In the genomic region with DNA sequence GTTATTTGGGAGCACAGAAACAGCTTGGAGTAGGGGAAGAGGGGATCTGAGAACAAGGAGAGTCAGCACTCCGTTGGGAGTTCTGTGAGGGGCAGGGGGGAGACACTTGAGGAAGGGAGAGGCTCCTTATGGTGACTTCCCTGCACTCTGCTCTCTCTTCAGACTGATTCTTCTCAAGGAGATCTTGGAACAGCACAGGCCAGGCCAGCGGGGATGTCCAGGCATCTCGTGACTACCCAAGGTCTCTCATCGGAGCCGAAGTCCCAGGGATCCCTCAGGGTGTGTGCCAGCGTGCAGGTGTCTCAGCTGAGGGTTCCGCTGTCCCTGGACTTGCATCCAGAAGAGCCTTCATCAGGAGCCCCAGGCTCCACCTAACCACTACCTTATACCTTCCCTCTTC, we compare ENCODE assay signal across 21 mouse cellular contexts. TPM values are rescaled to one million over a fixed set of nuclear protein-coding genes. Genes with fewer than 3 reads are reported as not detected.
DNase-seq lines count a peak whose midpoint lies in the region; ATAC-seq lines count a peak whose summit lies in the region.
"Had no signal": no experiment of that assay in that cellular context is flagged by ENCODE, and none has a peak within 500 bp of the region (broad histone marks: within the 10 kb centered on the region; RNA-seq: fewer than 3 reads in every experiment).

No protein-coding gene starts in this region.

- 0 out of 2 replicates have a peak overlapping the region, but pooled peaks have one; percentile 25 for H3K9ac ChIP-seq in hindbrain, embryonic 13.5 days
- H3K9ac ChIP-seq in hindbrain, embryonic 16.5 days (ENCODE audit: low read depth, low read length): no peak overlapping the region
- H3K9ac ChIP-seq in midbrain, embryonic 11.5 days (ENCODE audit: low read length): no peak overlapping the region
- H3K9ac ChIP-seq: lung, embryonic 15.5 days; neural tube, embryonic 13.5 days had no signal

- peaks cover 24% of the 10 kb centered on the region for H3K4me1 ChIP-seq in hindbrain, embryonic 13.5 days (replicated peaks)
- H3K4me1 ChIP-seq in hindbrain, embryonic 16.5 days (ENCODE audit: control insufficient read depth, insufficient read depth, low read depth, low read length): peaks cover 17% of the 10 kb centered on the region
- H3K4me1 ChIP-seq in midbrain, embryonic 10.5 days: peaks cover 31% of the 10 kb centered on the region
- peaks cover 3% of the 10 kb centered on the region; the same call in 1 of the 2 replicates for H3K4me1 ChIP-seq in midbrain, embryonic 11.5 days (ENCODE audit: control insufficient read depth, insufficient read depth, low read length)

- no peak for ATAC-seq in hindbrain, embryonic 13.5 days (ENCODE audit: low FRiP score)
- ATAC-seq in hindbrain, embryonic 16.5 days: no peak
- no peak for ATAC-seq in midbrain, embryonic 11.5 days (ENCODE audit: low FRiP score)
- ATAC-seq: midbrain, embryonic 16.5 days had no signal

- DNase-seq in cerebellum, adult 9-11 months: peak; percentile 2
- no peak for DNase-seq in cerebellum, postnatal 4 days (ENCODE audit: low spot score in 2 of 2)
- DNase-seq in midbrain, embryonic 10.5 days (ENCODE audit: low spot score): no peak
- DNase-seq in midbrain, embryonic 11.5 days (ENCODE audit: low spot score, missing footprints): no peak
- no peak for DNase-seq in ovary, postnatal 10 days (ENCODE audit: low spot score)
- DNase-seq: adrenal gland, postnatal 10 days; cerebellum, adult 18-20 months; cerebellum, postnatal 25 days; gastrocnemius, postnatal 36 days; layer of hippocampus, postnatal 36 days; liver, embryonic 13.5 days; thymus, adult 18-20 months; thymus, postnatal 36 days had no signal

- H3K36me3 ChIP-seq in hindbrain, embryonic 13.5 days: no peaks in the 10 kb centered on the region
- H3K36me3 ChIP-seq in hindbrain, embryonic 16.5 days (ENCODE audit: control insufficient read depth, insufficient read depth, low read length): no peaks in the 10 kb centered on the region
- H3K36me3 ChIP-seq in midbrain, embryonic 10.5 days: no peaks in the 10 kb centered on the region
- H3K36me3 ChIP-seq in midbrain, embryonic 11.5 days (ENCODE audit: control insufficient read depth, insufficient read depth, low read length): no peaks in the 10 kb centered on the region
- H3K36me3 ChIP-seq: liver, embryonic 13.5 days; lung, embryonic 15.5 days; neural tube, embryonic 13.5 days had no signal

- no peak overlapping the region for H3K27ac ChIP-seq in hindbrain, embryonic 13.5 days
- H3K27ac ChIP-seq in hindbrain, embryonic 16.5 days (ENCODE audit: low read depth, low read length): no peak overlapping the region
- no peak overlapping the region; the same call in 1 of the 2 replicates for H3K27ac ChIP-seq in midbrain, embryonic 10.5 days (replicated peaks)
- no peak overlapping the region for H3K27ac ChIP-seq in midbrain, embryonic 11.5 days (ENCODE audit: low read depth, low read length)
- H3K27ac ChIP-seq: hindbrain, embryonic 14.5 days; layer of hippocampus, adult 2 months; liver, embryonic 13.5 days; lung, embryonic 15.5 days; neural tube, embryonic 13.5 days had no signal

- H3K9me3 ChIP-seq in hindbrain, embryonic 13.5 days: no peaks in the 10 kb centered on the region
- no peaks in the 10 kb centered on the region for H3K9me3 ChIP-seq in hindbrain, embryonic 16.5 days (ENCODE audit: control insufficient read depth, low read length)
- H3K9me3 ChIP-seq in midbrain, embryonic 10.5 days (replicated peaks): no peaks in the 10 kb centered on the region
- H3K9me3 ChIP-seq in midbrain, embryonic 11.5 days (ENCODE audit: control insufficient read depth, low read length): no peaks in the 10 kb centered on the region
- H3K9me3 ChIP-seq: liver, embryonic 13.5 days; lung, embryonic 15.5 days; neural tube, embryonic 13.5 days had no signal

- peaks cover 60% of the 10 kb centered on the region for H3K27me3 ChIP-seq in hindbrain, embryonic 13.5 days
- peaks cover 31% of the 10 kb centered on the region for H3K27me3 ChIP-seq in hindbrain, embryonic 16.5 days (replicated peaks; ENCODE audit: control insufficient read depth, insufficient read depth, low read length)
- peaks cover 60% of the 10 kb centered on the region for H3K27me3 ChIP-seq in midbrain, embryonic 10.5 days (ENCODE audit: low read depth, poor library complexity, severe bottlenecking)
- H3K27me3 ChIP-seq in midbrain, embryonic 11.5 days (ENCODE audit: control insufficient read depth, insufficient read depth, low read length): peaks cover 23% of the 10 kb centered on the region

- 74% methylated on average over 7 of the region's 7 CpGs for WGBS in hindbrain, embryonic 13.5 days
- WGBS in hindbrain, embryonic 16.5 days: 61% methylated on average over 7 of the region's 7 CpGs
- 77% methylated on average over 7 of the region's 7 CpGs for WGBS in midbrain, embryonic 10.5 days
- WGBS in midbrain, embryonic 11.5 days: 81% methylated on average over 7 of the region's 7 CpGs

- no peak overlapping the region for H3K4me2 ChIP-seq in hindbrain, embryonic 13.5 days
- no peak overlapping the region; the same call in 1 of the 2 replicates for H3K4me2 ChIP-seq in hindbrain, embryonic 16.5 days (ENCODE audit: low read length)
- no peak overlapping the region for H3K4me2 ChIP-seq in midbrain, embryonic 11.5 days

- H3K4me3 ChIP-seq in hindbrain, embryonic 13.5 days: no peak overlapping the region
- H3K4me3 ChIP-seq in hindbrain, embryonic 16.5 days (ENCODE audit: low read length): no peak overlapping the region
- H3K4me3 ChIP-seq in midbrain, embryonic 10.5 days: peak overlapping the region; percentile 52
- H3K4me3 ChIP-seq in midbrain, embryonic 11.5 days (ENCODE audit: low read depth, low read length): no peak overlapping the region
- H3K4me3 ChIP-seq: myocyte had no signal

RNA-seq across cellular contexts. Expression of a gene that starts 4.5 kb away (rescaled TPM):
- polyA plus RNA-seq in hindbrain, embryonic 13.5 days (2015; fragmentation: Nextera tagmentation; extraction: Ambion mirVana): 0.27 TPM in 2 replicates
- polyA plus RNA-seq in hindbrain, embryonic 16.5 days (2015; fragmentation: Nextera tagmentation; extraction: Ambion mirVana): 0.25 and 0.28 TPM in 2 replicates
- polyA plus RNA-seq in midbrain, embryonic 10.5 days (2016; fragmentation: Nextera tagmentation; extraction: Ambion mirVana): 0.12 TPM in 1 of 2 replicates, not detected in the other
- not detected in 2 replicates for polyA plus RNA-seq in midbrain, embryonic 11.5 days (2014; fragmentation: Nextera tagmentation; extraction: Ambion mirVana)
- polyA plus RNA-seq: hindbrain, embryonic 14.5 days; myocyte; neural tube, embryonic 13.5 days had no signal

RNA-seq across cellular contexts. Expression of a gene that starts 14.2 kb away (rescaled TPM):
- 0.60 and 0.84 TPM in 2 replicates for polyA plus RNA-seq in hindbrain, embryonic 13.5 days (2015; fragmentation: Nextera tagmentation; extraction: Ambion mirVana)
- polyA plus RNA-seq in hindbrain, embryonic 16.5 days (2015; fragmentation: Nextera tagmentation; extraction: Ambion mirVana): 0.68 and 1.5 TPM in 2 replicates
- polyA plus RNA-seq in midbrain, embryonic 10.5 days (2016; fragmentation: Nextera tagmentation; extraction: Ambion mirVana): 0.39 TPM in 1 of 2 replicates, not detected in the other
- 0.25 and 0.38 TPM in 2 replicates for polyA plus RNA-seq in midbrain, embryonic 11.5 days (2014; fragmentation: Nextera tagmentation; extraction: Ambion mirVana)
- polyA plus RNA-seq: myocyte; neural tube, embryonic 13.5 days had no signal

RNA-seq across cellular contexts. Expression of a gene that starts 16.2 kb away (rescaled TPM):
- polyA plus RNA-seq in hindbrain, embryonic 13.5 days (2015; fragmentation: Nextera tagmentation; extraction: Ambion mirVana): 127 and 129 TPM in 2 replicates
- 98.5 and 123 TPM in 2 replicates for polyA plus RNA-seq in hindbrain, embryonic 16.5 days (2015; fragmentation: Nextera tagmentation; extraction: Ambion mirVana)
- 126 and 137 TPM in 2 replicates for polyA plus RNA-seq in midbrain, embryonic 10.5 days (2016; fragmentation: Nextera tagmentation; extraction: Ambion mirVana)
- 98.7 and 99.2 TPM in 2 replicates for polyA plus RNA-seq in midbrain, embryonic 11.5 days (2014; fragmentation: Nextera tagmentation; extraction: Ambion mirVana)

RNA-seq across cellular contexts. Expression of a gene that starts 19.3 kb away (rescaled TPM):
- polyA plus RNA-seq in hindbrain, embryonic 13.5 days (2015; fragmentation: Nextera tagmentation; extraction: Ambion mirVana): 14.4 and 16.9 TPM in 2 replicates
- 20.5 and 20.9 TPM in 2 replicates for polyA plus RNA-seq in hindbrain, embryonic 16.5 days (2015; fragmentation: Nextera tagmentation; extraction: Ambion mirVana)
- polyA plus RNA-seq in midbrain, embryonic 10.5 days (2016; fragmentation: Nextera tagmentation; extraction: Ambion mirVana): 6.4 and 9.5 TPM in 2 replicates
- polyA plus RNA-seq in midbrain, embryonic 11.5 days (2014; fragmentation: Nextera tagmentation; extraction: Ambion mirVana): 8.0 and 9.5 TPM in 2 replicates

RNA-seq across cellular contexts. Expression of a gene that starts 46.5 kb away (rescaled TPM):
- polyA plus RNA-seq in hindbrain, embryonic 13.5 days (2015; fragmentation: Nextera tagmentation; extraction: Ambion mirVana): 0.18 TPM in 1 of 2 replicates, not detected in the other
- polyA plus RNA-seq in hindbrain, embryonic 16.5 days (2015; fragmentation: Nextera tagmentation; extraction: Ambion mirVana): 0.14 TPM in 1 of 2 replicates, not detected in the other
- 0.37 and 0.50 TPM in 2 replicates for polyA plus RNA-seq in midbrain, embryonic 10.5 days (2016; fragmentation: Nextera tagmentation; extraction: Ambion mirVana)
- 0.19 and 0.33 TPM in 2 replicates for polyA plus RNA-seq in midbrain, embryonic 11.5 days (2014; fragmentation: Nextera tagmentation; extraction: Ambion mirVana)
